Mouse (Mus musculus) CH12.LX (cell line): Measurements from ENCODE around the gene Tspyl4.

ENCODE experiments used
- CTCF ChIP-seq, 2 experiments: IDR thresholded peaks in 1 of 2; conservative IDR thresholded peaks in 1 of 2; 2 replicates each; pipeline ENCODE4 v1.5.1; 2011 to 2012; ENCODE audit warnings: low read depth in 2 of 2, low read length in 2 of 2, improper control_type of control experiment in 1 of 2, inconsistent platforms in 1 of 2, mild to moderate bottlenecking in 1 of 2, moderate library complexity in 1 of 2
- EP300 ChIP-seq: IDR thresholded peaks from 2 replicates; pipeline ENCODE4 v1.6.1; 2011; ENCODE audit warnings: low read length, improper control_type of control experiment
- MAFK ChIP-seq: IDR thresholded peaks from 2 replicates; pipeline ENCODE4 v1.6.1; 2011; ENCODE audit warnings: low read length, improper control_type of control experiment; ENCODE audit not compliant: insufficient replicate concordance
- POLR2A ChIP-seq: IDR thresholded peaks from 2 replicates; pipeline ENCODE4 v1.6.1; 2011; ENCODE audit warnings: low read depth, mild to moderate bottlenecking, improper control_type of control experiment, low read length
- POLR2AphosphoS2 ChIP-seq: IDR thresholded peaks from 2 replicates; pipeline ENCODE4 v1.6.1; 2011; ENCODE audit warnings: low read depth, low read length, improper control_type of control experiment
- USF2 ChIP-seq: conservative IDR thresholded peaks from 2 replicates; pipeline ENCODE4 v1.6.1; 2011; ENCODE audit warnings: low read depth, low read length, improper control_type of control experiment
- ZC3H11A ChIP-seq: IDR thresholded peaks from 2 replicates; pipeline ENCODE4 v1.6.1; 2012; ENCODE audit warnings: low read depth, mild to moderate bottlenecking, inconsistent platforms, low read length, improper control_type of control experiment
- ZNF384 ChIP-seq: IDR thresholded peaks from 2 replicates; pipeline ENCODE4 v1.6.1; 2012; ENCODE audit warnings: low read depth, low read length, improper control_type of control experiment, inconsistent platforms

DNA sequence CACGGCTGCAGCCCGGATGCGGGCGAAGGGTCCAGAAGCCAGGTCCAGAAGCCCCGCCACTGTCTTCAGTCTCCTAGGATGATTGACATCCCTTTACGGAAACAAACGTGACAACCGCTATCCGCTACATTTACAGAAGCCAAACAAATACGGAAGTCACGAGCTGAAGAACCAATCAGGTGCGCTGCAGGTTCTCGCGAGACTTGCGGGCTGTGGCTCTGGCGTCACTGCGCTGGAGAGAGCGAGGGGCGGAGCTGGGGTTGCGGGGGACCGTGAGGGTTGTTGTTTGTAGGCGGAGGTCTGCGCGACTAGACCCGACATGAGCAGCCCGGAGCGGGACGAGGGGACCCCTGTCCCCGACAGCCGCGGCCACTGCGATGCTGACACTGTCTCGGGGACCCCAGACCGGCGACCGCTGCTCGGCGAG, 15.3 kb upstream of the Tspyl4 start, which contains the start of gene Tspyl1:
- TF ChIP-seq USF2 (no peak), POLR2AphosphoS2 (no peak), POLR2A (peak; percentile 71), CTCF (conservative IDR thresholded peaks at IDR 0.05 in 1 of 2, IDR thresholded peaks at IDR 0.05 in 1 of 2; ENCODE audit: low read depth in 2 of 2, low read length in 2 of 2) (no peak), ZC3H11A (no peak), ZNF384 (no peak), MAFK (no peak), EP300 (no peak)
